Mouse (Mus musculus) mouse embryonic stem cell (cell line): ENCODE results near the gene Ptbp1.

Experiments used
- in situ Hi-C, 2 experiments: fragments of 300-500 bp; cut with MboI; formaldehyde crosslinking; loops; 1 replicate in 1 of 2; 3 replicates in 1 of 2; pipeline ENCODE4 v1.14.3; 2019 to 2020; ENCODE audit warnings: low sequenced_read_pairs in 2 of 2, low pct_unique_long_range_greater_than_20kb in 1 of 2, mixed read lengths in 1 of 2; ENCODE audit not compliant: unreplicated experiment in 1 of 2

The Ptbp1 gene

DNA sequence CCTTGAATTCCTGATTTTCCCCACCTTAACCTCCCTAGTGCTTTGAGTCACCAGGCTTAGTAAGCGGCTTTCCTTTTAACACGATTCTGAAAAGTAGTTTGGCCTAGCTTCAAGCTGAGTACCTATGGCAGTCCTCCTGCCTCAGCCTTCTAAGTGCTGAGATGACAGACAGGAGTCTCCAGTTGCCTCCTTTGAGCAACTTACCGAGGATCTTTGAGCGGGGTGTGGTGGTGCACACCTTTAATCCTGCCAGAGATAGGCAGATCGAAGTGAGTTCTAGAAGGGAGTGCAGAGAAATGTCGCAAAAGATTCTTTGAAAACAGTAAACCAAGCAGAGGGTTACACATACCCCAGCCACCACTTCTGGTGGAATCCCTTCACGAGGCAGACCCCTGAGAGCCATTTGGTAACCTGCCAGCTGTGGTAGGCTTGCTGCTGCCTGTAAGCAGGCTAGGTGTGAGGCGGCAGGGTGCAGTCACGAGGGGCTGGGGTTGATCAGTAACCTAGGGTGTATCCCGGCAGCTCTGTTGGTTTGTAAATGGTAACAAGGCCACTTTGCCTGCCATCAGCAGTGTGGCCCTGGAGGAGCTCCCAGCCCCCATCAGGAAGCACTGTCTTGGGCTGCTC is 1.4 kb downstream of the Ptbp1 start:
- in situ Hi-C loops, result no loop called here

GRCm38 (mm10) chr10:79856280-79856679 is 2.1 kb downstream of the Ptbp1 start:
- in situ Hi-C loops, result no loop called here

DNA sequence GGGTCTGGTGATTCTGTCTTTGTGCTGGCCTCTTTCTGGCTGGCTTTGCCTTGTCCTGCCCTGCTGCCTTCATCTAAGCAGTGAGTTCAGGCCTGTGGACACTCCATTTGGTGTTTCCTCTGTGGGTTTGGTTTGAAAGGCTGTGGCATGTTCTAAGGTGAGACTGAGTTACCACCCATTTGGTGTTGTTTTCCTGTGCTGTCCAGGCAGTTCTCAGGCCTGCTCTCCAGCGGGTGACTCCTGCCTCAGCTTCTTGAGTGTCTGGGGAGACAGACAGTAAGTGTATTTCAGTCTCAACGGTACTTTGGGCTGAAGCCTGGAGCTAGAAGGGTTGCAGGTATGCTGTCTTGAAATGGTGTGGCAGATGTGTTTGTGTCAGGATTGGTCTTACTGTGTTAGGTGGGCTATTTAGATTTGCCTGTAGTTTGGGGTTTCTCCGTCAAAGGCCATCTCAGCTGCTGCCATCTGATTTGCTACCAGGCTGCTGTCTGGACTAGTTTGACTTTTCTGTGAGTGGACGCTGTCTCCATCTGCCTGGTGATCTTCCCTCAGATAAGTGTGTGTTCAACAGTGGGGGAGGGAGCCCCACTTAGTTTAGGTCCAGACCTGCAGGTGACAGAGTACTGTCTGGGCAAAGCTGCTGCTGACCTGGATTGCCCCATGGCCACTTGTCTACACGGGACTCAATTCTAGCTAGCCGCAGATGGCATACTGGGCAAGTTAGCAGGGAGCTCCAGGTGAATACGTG is 2.7 kb downstream of the Ptbp1 start:
- in situ Hi-C loops, result no loop called here

- in situ Hi-C loops, result no loop called here
Observed at GRCm38 (mm10) chr10:79857452-79857811, 3.2 kb downstream of the Ptbp1 start.

GRCm38 (mm10) chr10:79857894-79858293 is 3.7 kb downstream of the Ptbp1 start:
- in situ Hi-C loops, result no loop called here

DNA sequence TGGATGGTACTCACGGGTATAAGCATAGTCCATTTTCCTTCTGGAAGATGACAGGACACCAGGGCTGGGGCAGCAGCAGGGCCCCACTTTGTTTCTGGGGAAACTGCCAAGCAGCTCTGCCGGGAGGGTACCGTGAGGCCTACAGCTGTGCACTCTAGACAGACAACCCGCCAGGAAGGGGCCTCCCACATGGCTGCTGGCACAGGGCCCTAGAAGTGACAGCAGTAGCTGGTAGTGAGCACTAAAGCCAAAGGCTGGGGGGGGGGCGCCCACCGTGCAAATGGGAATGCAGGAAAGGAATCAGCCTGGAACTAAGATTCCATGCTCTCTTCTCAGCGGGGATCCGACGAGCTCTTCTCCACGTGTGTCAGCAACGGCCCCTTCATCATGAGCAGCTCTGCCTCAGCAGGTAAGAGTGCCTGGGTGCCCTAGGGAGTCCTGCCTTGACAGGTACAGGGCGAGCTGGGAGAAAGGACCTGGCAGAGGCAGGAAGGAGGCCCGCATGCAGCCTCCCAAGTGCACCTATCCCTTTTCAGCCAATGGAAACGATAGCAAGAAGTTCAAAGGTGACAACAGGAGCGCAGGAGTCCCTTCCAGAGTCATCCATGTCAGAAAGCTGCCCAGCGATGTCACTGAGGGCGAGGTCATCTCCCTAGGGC is 4.3 kb downstream of the Ptbp1 start:
- in situ Hi-C loops, result no loop called here

DNA sequence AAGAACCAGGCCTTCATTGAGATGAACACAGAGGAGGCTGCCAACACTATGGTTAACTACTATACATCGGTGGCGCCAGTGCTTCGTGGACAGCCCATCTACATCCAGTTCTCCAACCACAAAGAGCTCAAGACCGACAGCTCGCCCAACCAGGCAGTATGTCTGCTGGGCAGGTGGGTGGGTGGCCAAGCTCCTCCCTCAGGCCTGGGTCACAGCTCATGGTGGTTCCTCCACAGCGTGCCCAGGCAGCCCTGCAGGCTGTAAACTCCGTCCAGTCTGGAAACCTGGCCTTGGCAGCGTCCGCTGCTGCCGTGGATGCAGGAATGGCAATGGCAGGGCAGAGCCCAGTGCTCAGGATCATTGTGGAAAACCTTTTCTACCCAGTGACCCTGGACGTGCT is 4.9 kb downstream of the Ptbp1 start:
- in situ Hi-C loops, result no loop called here

GRCm38 (mm10) chr10:79860079-79860911 is 6.1 kb downstream of the Ptbp1 start:
- in situ Hi-C loops, result no loop called here

DNA sequence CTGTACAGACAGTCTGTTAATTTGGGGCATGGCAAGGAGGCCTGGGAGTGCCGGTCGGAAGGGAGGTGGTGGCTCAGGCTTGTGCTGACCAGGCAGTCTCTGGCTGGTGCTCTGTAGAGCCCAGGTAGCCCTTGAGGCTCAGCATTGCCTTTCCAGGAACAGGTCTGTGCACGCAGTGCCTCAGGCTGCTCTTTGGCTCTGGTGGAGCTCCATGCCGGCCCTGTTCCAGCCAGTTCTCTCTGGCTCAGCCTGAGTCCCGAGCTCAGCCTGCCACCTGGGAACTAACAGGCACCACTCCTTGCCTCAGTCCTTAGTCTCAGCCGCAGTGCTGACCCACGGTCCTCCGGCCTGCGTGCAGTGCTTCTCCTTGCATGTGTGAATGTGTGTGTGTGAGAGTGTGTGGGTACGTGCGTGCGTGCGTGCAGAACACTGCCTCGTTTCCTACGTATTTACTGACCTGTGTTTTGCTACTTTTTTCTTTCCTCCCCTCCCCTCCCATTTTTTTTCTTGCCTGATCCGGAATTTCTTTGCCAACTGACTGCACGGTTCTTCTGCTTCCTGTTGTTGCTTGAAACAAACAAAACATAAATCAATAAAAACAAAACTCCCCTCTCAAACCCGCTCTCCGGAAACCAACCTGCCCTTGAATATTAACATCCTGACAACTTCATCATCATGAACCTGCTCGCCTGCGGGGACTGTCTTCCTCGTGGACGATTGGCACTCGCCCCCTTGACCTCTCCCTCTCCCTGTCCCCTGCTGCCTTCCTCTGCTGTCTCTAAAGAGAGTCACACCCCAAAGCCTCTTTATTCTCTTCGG is 7.2 kb downstream of the Ptbp1 start:
- in situ Hi-C loops, result no loop called here

- in situ Hi-C loops, result no loop called here
Observed at GRCm38 (mm10) chr10:79862049-79862788, 8.0 kb downstream of the Ptbp1 start.

DNA sequence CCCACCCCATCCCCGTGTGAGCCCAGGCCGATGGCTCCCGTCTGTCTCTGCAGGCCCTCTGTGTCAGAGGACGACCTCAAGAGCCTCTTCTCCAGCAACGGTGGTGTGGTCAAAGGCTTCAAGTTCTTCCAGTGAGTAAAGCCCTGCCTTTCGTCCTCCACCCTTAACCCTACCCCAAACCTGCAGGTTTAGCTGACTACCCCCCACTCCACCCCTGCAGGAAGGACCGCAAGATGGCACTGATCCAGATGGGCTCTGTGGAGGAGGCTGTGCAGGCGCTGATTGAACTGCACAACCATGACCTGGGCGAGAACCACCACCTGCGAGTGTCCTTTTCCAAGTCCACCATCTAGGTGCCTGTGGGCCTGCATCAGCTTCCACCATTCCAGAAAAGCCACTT is 8.7 kb downstream of the Ptbp1 start:
- in situ Hi-C loops, result no loop called here

GRCm38 (mm10) chr10:79864351-79865188 is 10.3 kb downstream of the Ptbp1 start:
- in situ Hi-C loops, result no loop called here

DNA sequence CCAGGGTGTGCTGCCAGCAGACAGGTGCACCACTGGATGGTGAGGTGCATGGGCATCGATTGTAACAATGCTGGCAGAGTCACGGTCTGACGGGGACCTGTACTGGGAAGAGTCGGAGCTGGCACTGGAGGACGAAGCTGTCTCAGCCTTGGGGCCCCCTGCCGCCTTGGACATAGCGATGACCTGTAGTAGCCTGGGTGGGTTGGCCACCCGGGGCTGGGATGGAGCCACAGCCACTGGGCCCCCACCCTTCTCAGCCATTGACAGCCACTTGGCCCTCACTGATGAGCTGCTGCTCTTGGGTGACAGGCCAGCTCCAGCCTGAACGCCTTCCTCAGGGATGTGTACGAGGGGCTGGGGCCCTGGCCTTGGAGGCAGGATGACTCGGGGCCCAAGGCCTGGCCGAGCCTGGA is 11.0 kb downstream of the Ptbp1 start:
- in situ Hi-C loops, result no loop called here

DNA sequence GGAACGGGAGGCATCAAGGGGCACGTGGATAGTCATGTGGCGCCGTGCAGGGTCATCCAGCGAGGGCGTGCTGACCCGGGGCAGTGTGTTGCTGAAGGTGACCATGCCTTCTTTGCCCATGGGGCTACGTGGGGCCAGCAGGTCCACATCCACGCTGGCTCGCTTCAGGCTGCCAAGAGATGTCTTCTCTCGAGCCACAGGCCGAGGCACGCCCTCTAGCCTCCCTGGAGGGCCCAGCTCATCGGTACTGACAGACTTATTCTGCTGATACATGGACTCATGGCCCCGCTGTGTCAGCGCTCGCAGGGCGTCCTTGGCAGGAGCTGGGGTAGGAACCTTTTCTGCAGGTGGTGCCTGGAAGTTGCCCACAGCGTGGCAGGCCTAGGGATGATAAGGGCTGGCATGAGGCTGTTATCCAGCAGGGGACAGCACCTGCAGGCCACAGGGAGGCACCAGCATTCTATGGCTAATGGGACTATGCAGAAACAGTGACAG is 11.6 kb downstream of the Ptbp1 start:
- in situ Hi-C loops, result no loop called here

DNA sequence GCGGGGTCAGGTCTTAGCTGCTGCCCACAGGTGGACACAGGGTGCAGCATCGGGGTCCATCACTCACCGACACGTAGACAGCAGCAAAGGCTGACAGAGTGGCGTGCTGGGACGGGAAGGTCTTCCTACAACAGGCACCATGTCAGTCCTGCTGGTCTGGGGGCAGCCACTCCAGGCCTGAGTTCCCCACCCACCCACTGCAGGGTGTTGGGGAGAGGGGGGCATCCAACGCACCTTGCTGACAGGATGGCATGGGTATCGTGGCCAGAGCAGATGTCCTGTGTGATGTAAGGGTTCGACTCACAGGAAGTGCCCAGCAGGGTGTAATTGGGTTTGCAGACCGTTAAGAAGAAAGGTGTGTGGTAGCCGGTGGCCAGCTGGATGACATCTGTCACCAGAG is 12.4 kb downstream of the Ptbp1 start:
- in situ Hi-C loops, result no loop called here

GRCm38 (mm10) chr10:79871845-79872244 is 17.6 kb downstream of the Ptbp1 start:
- in situ Hi-C loops, result no loop called here

GRCm38 (mm10) chr10:79872862-79873261 is 18.6 kb downstream of the Ptbp1 start:
- in situ Hi-C loops, result no loop called here
